Mouse (Mus musculus) adrenal gland, postnatal 25 days (tissue): ENCODE results near the gene AL732309.1. TPM values are rescaled to one million over a fixed set of nuclear protein-coding genes. Genes with fewer than 3 reads are reported as not detected.

ENCODE experiments used
- DNase-seq: peaks from one replicate; pipeline ENCODE4 v3.0.0; 2021; ENCODE audit warnings: mixed read lengths
- total RNA-seq: library from RNA; stranded (reverse); gene quantifications from 2 replicates; pipeline ENCODE4 v1.2.3, GENCODE M21; 2021

The AL732309.1 gene
- total RNA-seq, 1 experiment from 2014 or later = 3.5 TPM

DNA sequence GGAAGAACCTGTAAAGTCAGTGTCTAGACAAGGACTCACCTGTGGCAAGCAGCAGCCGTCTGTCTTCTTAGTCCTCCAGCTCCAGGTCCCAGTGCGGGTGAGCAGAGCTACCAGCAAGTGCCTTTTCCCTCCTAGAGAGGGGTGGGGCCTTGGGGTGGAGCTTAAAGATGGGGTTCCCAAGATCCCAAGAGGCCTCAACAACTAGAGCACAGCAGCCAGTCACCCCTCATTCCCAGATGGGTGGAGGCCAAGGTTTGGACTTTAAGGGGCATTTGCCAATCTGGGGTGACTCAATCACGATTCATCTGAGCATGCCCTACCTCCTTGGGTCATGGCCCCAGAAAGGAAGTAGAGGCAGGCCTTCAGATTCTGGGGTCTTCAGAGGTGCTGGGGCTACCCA is 6.9 kb downstream of the AL732309.1 start:
- no peak for DNase-seq

DNA sequence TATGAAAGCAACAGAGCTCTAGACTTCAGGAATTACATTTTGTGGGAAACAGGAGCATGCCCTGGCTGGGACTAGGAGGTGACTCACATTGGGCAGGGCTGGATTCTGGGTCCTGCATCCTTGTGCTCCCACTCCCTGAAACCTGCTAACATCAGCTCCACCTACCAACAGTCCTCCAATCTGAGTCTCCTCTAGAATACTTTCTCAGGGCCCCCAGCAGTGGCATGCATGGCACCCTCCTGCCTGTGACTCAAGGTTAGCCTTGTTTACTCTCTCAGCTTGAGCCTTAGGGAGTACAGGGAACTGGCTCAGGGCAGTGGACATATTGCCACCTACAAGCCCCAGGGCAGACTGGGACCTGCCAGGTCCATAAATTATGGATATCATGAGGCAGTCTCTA is 8.6 kb downstream of the AL732309.1 start:
- DNase-seq = no peak

DNA sequence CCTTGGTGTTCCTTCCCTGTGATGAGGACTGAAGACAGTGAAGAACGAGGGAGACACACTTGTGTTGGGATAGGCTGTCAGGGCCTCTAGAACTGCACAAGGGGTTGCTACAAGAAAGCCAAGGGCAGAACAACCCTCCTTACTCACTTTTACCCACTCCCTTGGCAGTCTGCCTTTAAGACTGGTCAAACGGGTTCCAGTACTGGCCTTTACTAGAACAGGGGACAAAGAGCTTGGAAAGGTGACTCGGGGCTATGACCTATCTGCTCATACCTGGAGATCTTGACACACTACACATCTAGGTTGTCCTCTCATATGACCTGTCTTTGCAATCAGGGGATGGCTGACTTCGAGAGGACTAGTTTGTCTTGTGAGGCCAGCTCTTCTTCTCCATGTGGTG is 9.1 kb downstream of the AL732309.1 start:
- DNase-seq = no peak

DNA sequence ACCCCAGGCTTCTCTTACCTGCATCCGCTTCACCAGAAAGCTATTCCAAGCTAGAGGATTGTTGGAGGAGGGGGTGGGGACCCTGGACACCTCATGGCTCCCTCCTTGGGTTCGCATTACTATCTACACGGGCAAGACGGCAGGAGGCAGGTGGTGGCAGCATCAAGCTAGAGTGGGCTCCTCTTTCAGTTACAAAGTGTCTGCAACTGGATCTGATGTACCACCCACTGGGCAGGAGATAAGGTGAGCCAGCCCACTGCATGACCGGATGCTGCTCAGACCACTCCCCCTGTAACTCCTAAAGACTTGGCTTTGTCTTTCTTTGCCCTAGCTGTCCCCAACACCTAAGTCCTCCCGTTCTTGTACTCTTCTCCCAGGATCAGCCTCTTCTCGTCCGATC is 10.0 kb downstream of the AL732309.1 start, which contains the start of gene Rnf224:
TSS of gene Rnf224 (minus strand) at position 174 of the 400 bp plus-strand sequence.
- no peak for DNase-seq

DNA sequence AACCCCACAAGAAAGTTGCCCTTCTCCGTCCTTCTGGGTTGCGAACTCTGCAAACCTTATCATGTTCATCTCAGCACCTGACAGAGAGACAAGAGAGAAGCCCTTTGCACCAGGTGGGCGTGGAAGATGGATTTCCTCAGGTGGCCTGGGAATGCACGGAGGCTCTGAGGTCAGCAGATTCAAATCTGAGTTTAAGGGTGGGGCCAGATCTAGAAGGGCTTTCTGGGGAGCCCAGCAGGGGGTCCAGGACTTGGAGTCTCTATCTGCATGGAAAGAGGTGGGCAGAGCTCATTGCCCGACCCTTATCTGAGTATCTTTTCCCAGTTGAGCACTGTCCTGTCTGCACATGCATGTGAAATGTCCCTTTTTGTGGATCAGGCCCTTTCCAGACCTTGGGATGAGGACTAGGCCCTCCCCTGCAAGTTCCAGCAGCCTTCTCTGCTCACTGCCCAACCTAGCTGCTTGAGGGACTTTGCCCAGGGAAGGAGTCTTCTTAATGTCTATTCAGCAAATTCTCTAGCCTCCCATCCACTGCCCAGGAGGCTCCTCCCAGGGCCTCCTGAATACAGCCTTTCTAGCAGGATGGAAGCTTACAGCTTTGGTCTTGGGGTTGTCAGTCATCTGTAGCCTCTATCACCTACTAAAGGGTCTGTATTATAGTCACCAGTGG is 12.0 kb downstream of the AL732309.1 start:
- no peak for DNase-seq

DNA sequence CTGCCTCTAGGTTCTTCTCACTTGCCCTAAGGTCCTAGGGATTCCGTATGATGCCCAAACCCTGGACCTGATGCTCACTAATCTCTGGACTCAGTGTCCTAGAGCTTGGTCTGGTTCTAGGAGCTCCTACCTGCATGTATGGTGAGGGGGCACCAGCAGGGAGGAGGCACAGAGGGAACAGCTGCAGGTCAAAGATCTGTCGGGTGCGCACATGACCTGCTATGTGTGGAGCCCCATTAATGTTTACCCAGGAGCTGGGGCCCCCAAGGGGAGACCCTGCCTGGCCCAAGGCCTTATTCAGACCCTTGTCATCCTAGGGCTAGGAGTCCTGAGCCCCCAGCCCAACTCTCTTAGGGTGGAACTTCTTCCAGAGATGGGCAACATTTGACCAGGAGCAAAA is 12.6 kb downstream of the AL732309.1 start, which contains the start of gene Slc34a3:
TSS of gene Slc34a3 (minus strand) at position 315 of the 400 bp plus-strand sequence.
- no peak for DNase-seq

DNA sequence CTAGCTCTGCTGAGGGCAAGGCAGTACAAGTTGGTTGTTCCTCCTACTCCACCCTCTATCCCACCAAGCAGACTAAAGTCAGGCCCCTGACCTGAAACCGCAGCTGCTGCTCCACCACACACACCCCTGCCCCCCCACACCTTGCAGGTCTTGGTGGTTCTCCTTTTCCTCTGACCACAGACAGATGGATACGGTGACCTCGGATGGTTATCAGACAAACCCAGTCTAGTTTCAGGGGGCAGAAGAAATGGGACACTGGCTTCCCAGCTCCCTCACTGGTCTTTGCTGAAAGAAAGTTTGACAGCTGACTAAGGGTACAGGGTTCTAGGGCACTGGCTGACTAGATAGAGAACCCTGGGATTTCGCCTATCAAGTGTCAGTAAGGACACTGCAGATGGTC is 13.2 kb downstream of the AL732309.1 start:
- DNase-seq = no peak

DNA sequence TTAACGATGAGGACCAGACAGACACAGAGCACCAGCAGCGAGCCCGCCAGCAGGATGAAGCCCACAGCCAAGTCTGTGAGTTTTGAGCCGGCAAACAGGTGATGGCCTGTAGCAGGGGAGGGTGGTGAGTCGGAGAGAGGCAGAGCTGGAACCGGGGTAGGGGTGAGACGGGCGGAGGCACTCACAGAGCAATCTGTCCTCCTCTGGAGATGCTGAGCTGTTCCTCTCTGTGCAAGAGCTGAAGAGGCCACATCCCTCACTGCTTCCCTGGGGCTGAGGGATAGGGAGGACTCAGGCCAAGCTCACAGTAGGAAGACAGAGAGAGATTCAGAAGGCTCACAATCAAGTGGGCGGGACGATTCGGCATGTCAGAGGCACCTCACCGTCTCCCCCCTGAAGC is 15.6 kb downstream of the AL732309.1 start:
- DNase-seq = no peak

DNA sequence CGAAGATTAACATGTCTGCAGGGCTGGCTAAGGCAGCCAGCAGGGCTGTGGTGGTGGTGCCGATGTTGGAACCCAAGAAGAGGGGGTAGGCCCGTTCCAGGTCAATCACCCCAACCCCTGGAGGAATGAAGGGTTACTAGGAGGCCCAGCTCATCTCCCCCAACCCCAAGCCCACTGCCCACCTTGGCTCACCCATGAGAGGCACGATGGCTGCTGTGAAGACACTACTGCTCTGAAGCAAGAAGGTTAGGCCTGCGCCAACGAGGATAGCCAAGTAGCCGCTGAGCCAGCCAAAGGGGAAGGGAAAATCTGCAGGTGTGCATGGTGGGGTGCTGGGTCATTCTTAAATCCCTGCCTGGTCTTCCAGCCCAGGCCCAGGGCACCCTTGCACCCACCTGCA is 16.1 kb downstream of the AL732309.1 start:
- no peak for DNase-seq

DNA sequence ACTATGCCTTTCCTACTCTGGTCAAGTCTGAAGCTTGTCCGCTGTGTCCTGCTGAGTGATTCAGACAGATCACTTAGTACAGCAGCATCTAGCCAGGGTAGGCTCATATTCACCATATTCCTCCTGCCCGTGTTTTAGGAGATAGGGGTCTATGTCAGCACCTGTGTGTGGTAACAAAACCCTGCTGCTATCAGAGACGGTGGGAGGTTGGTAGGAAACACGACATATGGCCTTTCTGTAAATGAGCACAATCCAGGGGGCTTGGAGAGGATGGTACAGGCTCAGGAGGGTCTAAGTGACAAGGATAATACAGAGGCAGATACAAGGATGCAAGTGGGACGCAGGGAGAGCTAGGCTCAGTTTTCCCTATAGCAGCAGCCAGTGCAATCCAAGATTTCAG is 17.1 kb downstream of the AL732309.1 start:
- no peak for DNase-seq

DNA sequence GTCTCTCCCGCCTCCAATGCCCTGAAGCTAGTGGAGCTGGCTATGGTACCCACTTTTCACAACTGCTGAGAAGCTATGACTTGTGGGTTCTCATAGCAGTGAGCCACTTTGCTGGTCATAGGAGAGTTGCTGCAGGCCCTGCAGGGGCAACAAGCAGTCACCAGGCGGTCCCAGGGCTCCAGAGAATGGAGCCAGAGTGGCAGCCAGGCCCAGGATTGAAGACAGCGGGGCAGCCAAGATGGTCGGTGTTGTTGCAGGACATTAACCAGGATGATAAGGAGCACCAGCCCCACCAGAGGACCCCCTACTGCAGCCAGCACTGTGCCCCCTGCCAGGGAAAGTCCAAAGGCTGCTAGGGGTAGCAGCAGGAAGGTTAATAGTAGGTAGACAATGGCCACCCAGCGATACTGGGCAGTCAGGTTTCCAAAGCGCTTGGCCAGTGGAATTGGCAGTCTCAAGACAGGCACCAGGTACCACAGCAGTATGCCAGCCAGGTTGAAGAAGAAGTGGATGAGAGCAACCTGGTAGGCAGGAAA is 17.6 kb downstream of the AL732309.1 start:
- DNase-seq = no peak

DNA sequence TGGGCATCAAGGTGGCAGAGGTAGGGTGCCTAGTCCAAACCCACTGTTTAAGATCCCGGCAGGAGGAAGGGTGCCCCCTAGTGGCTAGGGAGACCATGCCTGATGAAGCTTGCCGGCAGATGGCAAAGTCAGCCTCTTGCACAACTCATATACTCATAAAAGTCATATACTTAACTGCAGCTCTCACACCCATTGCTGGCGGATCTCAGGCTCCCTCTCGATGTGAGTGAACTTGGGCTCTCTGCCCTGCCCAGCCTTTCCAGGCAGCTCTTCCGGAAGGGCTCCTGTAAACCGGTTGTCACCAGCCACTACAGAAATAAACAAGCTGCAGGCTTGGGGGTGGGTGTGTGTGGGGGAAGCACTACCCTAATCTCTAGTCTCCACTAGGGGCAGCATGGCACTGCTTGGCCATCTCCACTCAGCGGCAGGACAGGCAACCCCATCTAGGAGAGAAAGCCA is 18.2 kb downstream of the AL732309.1 start:
- peak; percentile 83 for DNase-seq

DNA sequence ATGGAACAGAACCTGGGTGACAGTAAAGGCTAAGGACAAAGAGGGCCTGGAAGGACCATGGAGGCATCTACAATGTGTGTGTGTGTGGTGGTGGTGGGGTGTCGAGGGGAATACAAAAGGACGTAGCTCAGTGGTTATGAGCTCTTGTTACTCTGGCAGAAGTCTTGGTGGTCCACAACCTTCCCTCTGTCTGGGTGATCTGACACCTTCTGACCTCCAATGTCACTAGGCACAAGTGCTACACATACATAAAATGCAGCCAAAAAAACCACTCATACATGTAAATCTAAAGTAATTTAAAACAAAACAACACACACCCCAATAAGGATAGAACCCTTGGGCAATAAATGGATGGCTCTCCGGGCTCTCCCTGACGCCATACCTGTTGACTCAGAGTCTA is 19.3 kb downstream of the AL732309.1 start:
- no peak for DNase-seq

DNA sequence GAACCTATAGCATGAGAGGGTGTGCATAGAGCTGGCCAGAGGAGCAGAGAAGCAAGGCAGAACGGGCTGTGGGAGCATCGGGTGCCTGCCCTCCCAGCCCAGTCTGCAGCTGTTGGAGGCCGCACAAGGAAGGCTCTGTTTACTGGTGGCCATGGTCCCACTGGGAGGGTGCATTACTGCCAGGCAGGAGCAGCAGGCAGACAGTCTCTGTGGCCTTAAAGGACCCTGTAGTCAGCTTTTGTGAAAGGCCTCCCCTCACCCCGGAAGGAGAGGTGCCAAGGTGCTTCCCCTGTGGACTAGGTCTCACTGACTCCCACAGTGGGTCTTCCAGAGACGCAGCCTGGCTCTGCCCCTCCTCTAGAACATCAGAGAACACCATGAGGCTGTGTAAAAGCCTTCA is 19.8 kb downstream of the AL732309.1 start:
- DNase-seq = no peak

DNA sequence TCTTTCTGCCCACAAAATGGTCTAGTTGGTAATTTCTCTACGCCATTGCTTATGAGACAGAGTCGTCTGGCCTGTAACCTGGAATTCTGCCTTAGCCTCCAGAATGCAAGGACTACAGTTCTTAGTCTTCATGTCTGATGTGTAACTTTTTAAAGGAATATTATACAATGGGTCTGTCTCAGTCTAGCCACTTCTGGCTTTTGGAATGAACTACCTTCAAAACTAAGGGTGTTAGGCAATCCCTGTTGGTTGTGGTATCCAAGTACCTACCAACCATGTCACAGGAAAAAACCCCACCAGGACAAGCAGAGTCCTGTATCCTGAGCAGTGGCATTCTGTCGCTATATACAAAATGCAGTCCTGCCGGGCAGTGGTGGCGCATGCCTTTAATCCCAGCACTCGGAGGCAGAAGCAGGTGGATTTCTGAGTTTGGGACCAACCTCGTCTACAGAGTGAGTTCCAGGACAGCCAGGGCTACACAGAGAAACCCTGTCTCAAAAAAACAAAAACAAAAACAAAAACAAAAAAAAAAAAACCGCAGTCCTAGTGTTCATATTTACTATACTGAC is 20.8 kb downstream of the AL732309.1 start:
- no peak for DNase-seq

DNA sequence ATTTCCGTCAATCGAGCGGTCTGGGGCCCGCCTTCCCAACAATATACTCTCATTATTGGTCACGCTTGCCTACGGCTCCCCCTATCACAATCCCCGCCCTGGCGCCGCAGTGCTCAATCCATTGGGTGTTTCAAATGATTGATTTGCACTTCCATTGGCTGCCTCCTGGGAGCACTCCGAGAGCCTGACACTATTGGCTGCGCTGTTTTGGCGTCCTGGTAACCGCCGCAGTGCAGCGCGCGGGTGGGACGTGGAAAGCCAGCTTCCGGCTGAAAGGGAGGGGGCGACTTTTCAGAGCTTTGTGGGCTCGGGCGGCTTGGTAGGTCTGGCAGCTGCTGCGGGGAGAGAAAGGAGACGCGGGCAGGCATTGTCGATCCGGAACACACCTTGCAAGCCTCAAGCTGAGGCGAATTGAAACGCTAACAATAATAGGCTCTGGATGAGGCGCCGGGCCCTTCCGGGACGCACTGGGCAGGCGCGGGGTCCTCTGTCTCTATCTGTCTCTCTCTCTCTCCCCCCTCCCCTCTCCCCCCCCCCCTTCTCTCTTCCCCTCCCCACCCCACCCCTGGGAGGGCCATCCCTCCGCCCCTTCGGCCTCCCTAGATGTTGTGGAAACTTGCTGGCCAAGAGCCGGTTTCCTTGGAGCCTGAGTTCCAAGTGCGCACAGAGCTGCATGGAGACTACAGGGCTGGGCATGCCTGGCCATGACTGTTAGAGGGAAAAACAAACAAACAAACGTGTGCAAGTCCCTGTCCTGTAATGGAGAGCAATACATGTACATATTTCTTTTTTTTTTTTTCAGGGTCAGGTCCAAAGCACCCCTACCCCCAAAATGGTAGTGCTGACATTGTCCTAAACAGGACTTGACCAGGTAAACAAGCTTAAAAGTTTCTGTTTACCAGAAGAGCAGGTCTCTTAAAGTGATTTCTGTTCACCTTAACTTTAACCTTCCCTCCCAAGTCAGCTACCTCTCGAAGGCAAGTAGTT is 21.6 kb downstream of the AL732309.1 start:
- DNase-seq = peak; percentile 95

DNA sequence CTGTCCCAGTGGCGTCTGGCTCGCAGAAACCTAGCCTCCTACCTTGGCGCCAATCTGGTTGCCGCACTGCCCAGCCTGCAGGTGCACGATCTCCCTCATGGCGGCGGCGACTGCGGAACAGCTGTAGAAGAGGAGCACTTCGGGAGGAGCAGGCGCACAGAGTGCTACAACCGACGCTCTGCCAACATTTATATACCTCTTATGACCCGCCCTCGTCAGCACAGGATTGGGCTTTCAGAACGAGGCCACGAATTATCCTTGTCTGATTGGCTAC is 22.2 kb downstream of the AL732309.1 start, which contains the start of gene Tubb4b:
TSS of gene Tubb4b (minus strand) at position 211 of the 274 bp plus-strand sequence.
- no peak for DNase-seq

DNA sequence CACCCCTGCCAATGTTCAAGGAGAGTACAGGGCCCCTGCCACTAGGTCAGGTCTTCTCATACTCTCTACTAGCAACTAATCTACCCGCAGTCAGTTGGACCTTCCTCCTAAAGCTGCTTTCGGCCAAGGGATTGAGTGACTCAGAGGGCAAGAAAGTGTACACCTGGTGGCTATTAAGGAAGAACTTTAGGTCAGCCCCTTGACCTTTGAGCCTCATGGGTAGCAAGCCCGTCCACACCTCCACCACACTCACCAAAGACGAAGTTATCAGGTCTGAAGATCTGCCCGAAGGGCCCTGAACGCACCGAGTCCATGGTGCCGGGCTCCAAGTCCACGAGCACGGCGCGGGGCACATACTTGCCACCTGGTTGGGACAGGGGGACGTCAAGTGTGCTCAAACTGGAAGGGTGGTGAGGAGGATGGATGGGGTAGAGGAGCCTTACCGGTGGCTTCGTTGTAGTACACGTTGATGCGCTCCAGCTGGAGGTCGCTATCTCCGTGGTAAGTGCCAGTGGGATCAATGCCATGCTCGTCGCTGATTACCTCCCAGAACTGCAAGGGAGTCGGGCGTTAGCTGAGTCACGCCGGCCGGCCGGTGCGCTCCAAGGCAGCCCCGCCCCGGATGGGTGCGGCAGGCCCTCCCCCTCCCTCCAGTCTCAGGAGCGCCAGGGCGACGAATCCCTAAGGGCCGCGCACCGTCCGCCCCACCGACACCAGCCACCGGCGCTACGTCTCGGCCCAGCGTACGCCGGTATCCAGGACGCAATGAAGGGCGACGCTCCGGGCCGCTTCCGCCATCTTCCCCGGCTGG is 22.8 kb downstream of the AL732309.1 start:
- peak; percentile 91 for DNase-seq

DNA sequence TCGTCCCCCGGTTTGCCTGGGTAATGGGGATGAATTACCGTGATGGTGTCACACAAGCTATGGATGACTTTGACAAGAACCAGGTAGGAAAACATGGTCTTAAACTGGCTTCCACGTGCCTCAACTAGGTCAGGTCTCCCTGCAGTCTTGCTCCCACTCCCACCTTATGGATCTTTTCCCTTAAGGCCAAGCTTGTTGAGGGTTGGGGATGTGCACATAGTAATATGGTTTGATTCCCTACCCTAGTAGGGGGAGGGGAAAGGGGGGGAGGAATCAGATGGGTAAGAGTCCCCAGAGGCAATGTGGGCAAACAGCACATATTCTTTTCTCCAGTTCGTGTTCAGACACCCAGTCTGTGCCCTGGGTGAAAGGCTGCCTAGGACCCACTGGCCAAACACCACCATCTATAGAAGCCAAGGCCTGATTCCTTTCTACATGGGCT is 25.3 kb downstream of the AL732309.1 start:
- DNase-seq = no peak

DNA sequence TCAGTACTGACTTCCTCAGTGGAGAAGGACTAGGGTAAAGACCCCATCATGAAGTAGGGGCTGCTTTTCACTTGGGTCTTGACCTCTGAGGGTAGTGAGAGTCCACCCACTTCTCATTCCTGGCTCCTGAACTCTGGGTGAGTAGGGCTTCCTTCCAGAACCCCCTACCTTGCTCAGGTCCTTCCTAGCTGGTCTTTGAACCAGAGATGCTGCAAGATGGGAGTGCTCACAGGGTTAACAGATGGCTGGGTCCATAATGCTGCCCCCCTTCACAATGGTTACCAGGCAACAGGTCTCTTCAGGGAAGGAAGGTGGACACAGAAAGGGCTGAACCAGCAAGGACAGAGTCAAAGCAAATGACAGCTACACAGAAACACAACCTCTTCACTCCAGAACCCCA is 28.2 kb downstream of the AL732309.1 start, which contains the start of gene Fam166a:
TSS of gene Fam166a (plus strand) at position 301 of the 400 bp plus-strand sequence.
- no peak for DNase-seq

DNA sequence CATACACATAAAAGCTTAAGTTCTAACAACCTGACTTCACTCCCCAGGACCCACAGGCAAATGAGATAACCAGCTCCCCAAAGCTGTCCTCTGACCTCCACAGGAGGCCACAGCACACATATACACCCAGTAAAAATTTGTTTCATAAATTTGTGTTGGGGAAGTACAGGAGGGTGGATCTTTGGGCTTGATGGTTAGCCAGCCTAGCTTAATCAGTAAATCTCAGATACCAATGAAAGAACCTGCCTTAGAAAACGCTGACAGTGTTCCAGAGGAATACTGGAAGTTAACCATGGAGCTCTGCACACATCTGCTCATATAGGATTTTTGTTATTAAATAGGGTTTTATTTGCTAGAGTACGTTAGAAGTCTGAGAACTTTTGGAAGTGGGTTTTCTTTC is 29.0 kb downstream of the AL732309.1 start:
- DNase-seq = no peak

DNA sequence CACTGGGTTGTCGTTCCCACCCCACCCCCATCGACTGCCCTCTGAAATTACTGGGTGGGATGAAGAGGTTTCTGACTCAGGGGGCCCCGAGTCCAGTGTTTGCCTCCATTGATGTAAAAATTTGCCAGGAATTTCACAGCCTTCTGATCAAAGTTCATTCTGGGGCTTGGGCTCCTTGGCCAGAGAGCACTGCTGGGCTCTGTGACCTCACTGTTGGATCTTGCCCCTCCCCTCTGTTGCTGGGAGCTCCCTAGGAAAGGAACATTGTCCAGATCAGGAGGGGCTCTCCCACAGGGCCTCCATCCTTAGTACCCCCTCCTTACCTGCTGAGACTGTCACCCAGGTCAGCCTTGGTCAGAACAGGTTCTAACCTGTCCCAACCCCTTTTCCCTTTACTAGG is 32.2 kb downstream of the AL732309.1 start, which contains the start of gene Stpg3:
TSS of gene Stpg3 (minus strand) at position 194 of the 400 bp plus-strand sequence.
- DNase-seq = no peak
